Mouse (Mus musculus) lung, postnatal 0 days (tissue): ENCODE results near the gene Nr1h4. TPM values are rescaled to one million over a fixed set of nuclear protein-coding genes. Genes with fewer than 3 reads are reported as not detected.

Experiments used
- ATAC-seq: fragments of 200-750 bp; cut with Nextera tagmentation; 2 replicates; pipeline ENCODE4 v1.8.0; 2017; ENCODE audit warnings: moderate library complexity
- DNase-seq: peaks from one replicate; pipeline ENCODE4 v3.0.0-alpha.2; 2016; ENCODE audit warnings: low spot score
- H3K27ac ChIP-seq: fragments of 300-500 bp; sonication (generic); 2 replicates; pipeline ENCODE4 v1.5.1; 2014; ENCODE audit warnings: antibody characterized with exemption, mild to moderate bottlenecking, low read length, mixed read lengths
- H3K27me3 ChIP-seq: fragments of 300-500 bp; sonication (generic); replicated peaks from 2 replicates; pipeline ENCODE4 v1.6.1; 2014; ENCODE audit warnings: low read length, mixed read lengths; ENCODE audit not compliant: insufficient read depth
- H3K36me3 ChIP-seq: fragments of 300-500 bp; sonication (generic); 2 replicates; pipeline ENCODE4 v1.6.1; 2014; ENCODE audit warnings: low read length, mixed read lengths; ENCODE audit not compliant: insufficient read depth
- H3K4me1 ChIP-seq: fragments of 300-500 bp; sonication (generic); 2 replicates; pipeline ENCODE4 v1.6.1; 2014; ENCODE audit warnings: antibody characterized with exemption, low read depth, low read length, mixed read lengths; ENCODE audit not compliant: insufficient read depth
- H3K4me2 ChIP-seq: fragments of 300-500 bp; sonication (generic); replicated peaks from 2 replicates; pipeline ENCODE4 v1.6.1; 2014; ENCODE audit warnings: low read depth, mild to moderate bottlenecking, low read length, moderate library complexity, mixed read lengths
- H3K4me3 ChIP-seq: fragments of 300-500 bp; sonication (generic); 2 replicates; pipeline ENCODE4 v1.5.1; 2014; ENCODE audit warnings: low read depth, low read length
- H3K9ac ChIP-seq: fragments of 300-500 bp; sonication (generic); replicated peaks from 2 replicates; pipeline ENCODE4 v1.6.1; 2014; ENCODE audit warnings: low read depth, mild to moderate bottlenecking
- H3K9me3 ChIP-seq: fragments of 300-500 bp; sonication (generic); 2 replicates; pipeline ENCODE4 v1.6.1; 2016; ENCODE audit warnings: low read length, mixed read lengths
- CTCF ChIP-seq: IDR thresholded peaks from 2 replicates; pipeline ENCODE4 v1.5.1; 2016; ENCODE audit warnings: antibody characterized with exemption, mild to moderate bottlenecking
- EP300 ChIP-seq: IDR thresholded peaks from 2 replicates; pipeline ENCODE4 v1.6.1; 2016; ENCODE audit warnings: antibody characterized with exemption, mild to moderate bottlenecking, control low read depth
- WGBS: fragments of 180-500 bp; shearing (Covaris S2); extraction: QIAGEN DNeasy Blood & Tissue Kit; methylation state at CpG from one replicate; pipeline ENCODE4 v1.1.7; 2014; 5-methylcytosine and 5-hydroxymethylcytosine counted together
- polyA plus RNA-seq: library from polyadenylated mRNA; unstranded; fragments of >200 nt; fragmentation: Nextera tagmentation; extraction: Ambion mirVana; gene quantifications from 2 replicates; pipeline ENCODE4 v1.2.1, GENCODE M21; 2015

The Nr1h4 gene
- polyA plus RNA-seq, 1 experiment from 2014 or later: 0.07 TPM

GRCm38 (mm10) chr10:89527054-89527453 is 6.3 kb downstream of the Nr1h4 start:
- DNase-seq (peak; percentile 70), ATAC-seq (peak; percentile 80)
- H3K4me3 ChIP-seq: no peak overlapping the region
- H3K9ac ChIP-seq: no peak overlapping the region
- no peak overlapping the region for H3K4me2 ChIP-seq
- H3K27me3 ChIP-seq: no peaks in the 10 kb centered on the region
- H3K4me1 ChIP-seq: no peaks in the 10 kb centered on the region
- WGBS: 55% methylated on average over 5 of the region's 5 CpGs
- no peak overlapping the region for H3K27ac ChIP-seq
- H3K36me3 ChIP-seq: no peaks in the 10 kb centered on the region
- no peaks in the 10 kb centered on the region for H3K9me3 ChIP-seq
- TF ChIP-seq CTCF (no peak), EP300 (peak; percentile 56; the same call in 1 of the 2 replicates)

DNA sequence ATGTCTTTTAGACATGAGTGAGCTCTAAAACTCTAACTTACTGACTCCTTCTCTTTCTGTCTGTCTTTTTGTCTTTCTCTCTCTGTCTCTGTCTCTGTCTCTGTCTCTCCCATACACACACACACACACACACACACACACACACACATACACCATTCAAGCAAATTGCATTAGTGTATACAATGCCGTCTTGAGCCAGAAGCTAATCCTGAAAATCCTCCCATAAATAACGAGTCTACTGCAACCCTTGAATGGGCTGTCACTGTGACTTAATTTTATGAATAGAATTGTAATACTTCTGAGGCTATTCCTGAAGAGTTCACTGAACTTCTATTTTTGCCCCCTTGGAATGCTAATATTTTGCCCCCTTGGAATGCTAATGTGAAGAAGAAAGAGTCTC is 7.6 kb downstream of the Nr1h4 start:
- H3K4me1 ChIP-seq: no peaks in the 10 kb centered on the region
- H3K9me3 ChIP-seq: no peaks in the 10 kb centered on the region
- no peak for TF ChIP-seq CTCF
- no peak for TF ChIP-seq EP300
- ATAC-seq (no peak), DNase-seq (no peak)
- H3K36me3 ChIP-seq: no peaks in the 10 kb centered on the region
- H3K27me3 ChIP-seq: no peaks in the 10 kb centered on the region
- H3K9ac ChIP-seq: no peak overlapping the region
- H3K27ac ChIP-seq: no peak overlapping the region
- no peak overlapping the region for H3K4me3 ChIP-seq
- 83% methylated on average over 2 of the region's 2 CpGs for WGBS
- H3K4me2 ChIP-seq: no peak overlapping the region

GRCm38 (mm10) chr10:89522481-89522880 is 10.9 kb downstream of the Nr1h4 start:
- TF ChIP-seq EP300: no peak
- no peak for TF ChIP-seq CTCF
- no peak overlapping the region for H3K4me3 ChIP-seq
- DNase-seq (peak; percentile 54), ATAC-seq (no peak; the same call in 1 of the 2 replicates)
- H3K9me3 ChIP-seq: no peaks in the 10 kb centered on the region
- H3K4me2 ChIP-seq: no peak overlapping the region
- no peak overlapping the region for H3K9ac ChIP-seq
- no peak overlapping the region for H3K27ac ChIP-seq
- no peaks in the 10 kb centered on the region for H3K27me3 ChIP-seq
- no peaks in the 10 kb centered on the region for H3K36me3 ChIP-seq
- WGBS: 54% methylated on average over 7 of the region's 7 CpGs
- H3K4me1 ChIP-seq: no peaks in the 10 kb centered on the region

DNA sequence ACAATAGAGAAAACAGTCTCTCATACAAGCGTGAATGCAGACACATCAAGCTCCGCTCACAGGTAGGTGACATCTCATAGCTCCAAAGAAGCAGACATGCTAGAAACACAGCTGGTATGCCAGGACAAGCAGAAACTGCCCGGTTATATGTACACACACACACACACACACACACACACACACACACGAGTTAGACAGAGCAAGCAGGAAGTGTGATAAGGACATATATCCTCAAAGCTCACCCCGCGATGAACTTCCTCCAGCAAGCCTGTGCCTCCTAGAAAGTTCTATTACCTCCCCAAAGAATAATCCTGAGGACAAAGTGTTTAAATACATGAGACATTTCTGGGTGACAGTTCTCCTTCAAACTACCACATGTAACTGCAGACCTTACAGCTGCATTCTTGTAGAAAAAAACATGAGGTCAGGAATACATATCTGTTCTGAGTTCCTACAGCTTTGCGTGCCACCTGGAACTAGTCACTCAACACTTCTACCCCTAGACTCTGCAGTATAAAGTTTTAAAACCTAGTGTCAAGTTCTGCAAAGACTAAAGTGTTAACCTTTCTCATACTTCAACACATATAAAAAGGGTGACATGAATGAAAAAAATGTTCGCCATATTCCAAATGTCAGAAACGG is 11.5 kb downstream of the Nr1h4 start:
- Histone ChIP-seq H3K9ac (no peak overlapping the region), H3K27ac (no peak overlapping the region), H3K4me2 (no peak overlapping the region), H3K27me3 (no peaks in the 10 kb centered on the region), H3K36me3 (no peaks in the 10 kb centered on the region), H3K9me3 (no peaks in the 10 kb centered on the region), H3K4me1 (no peaks in the 10 kb centered on the region), H3K4me3 (no peak overlapping the region)
- DNase-seq: peak; percentile 27
- TF ChIP-seq CTCF (no peak), EP300 (no peak)
- WGBS: 40% methylated on average over 9 of the region's 9 CpGs
- peak; percentile 57 for ATAC-seq

DNA sequence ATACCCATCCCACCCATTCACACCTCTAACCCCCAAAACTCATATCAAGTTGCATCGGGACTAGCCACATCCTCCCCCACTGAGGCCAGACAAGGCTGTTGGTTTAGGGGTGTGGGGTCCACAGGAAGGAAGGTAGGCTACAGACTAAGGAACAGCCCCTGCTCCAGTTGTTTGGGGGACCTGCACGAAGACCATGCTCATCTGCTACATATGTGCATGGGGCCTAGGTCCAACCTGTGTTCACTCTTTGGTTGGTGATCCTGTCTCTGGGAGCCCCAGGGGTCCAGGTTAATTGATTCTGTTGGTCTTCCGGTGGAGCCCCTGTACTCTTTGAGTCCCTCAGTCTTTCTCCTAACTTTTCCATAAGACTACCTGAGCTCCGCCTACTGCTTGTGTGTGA is 13.0 kb downstream of the Nr1h4 start:
- H3K4me1 ChIP-seq: no peaks in the 10 kb centered on the region
- H3K4me2 ChIP-seq: no peak overlapping the region
- no peaks in the 10 kb centered on the region for H3K9me3 ChIP-seq
- no peak overlapping the region for H3K4me3 ChIP-seq
- ATAC-seq (no peak), DNase-seq (no peak)
- WGBS: 86% methylated on average over 4 of the region's 4 CpGs
- H3K27ac ChIP-seq: no peak overlapping the region
- TF ChIP-seq CTCF (no peak), EP300 (no peak)
- H3K9ac ChIP-seq: no peak overlapping the region
- no peaks in the 10 kb centered on the region for H3K27me3 ChIP-seq
- H3K36me3 ChIP-seq: no peaks in the 10 kb centered on the region

- no peaks in the 10 kb centered on the region for H3K36me3 ChIP-seq
- no peaks in the 10 kb centered on the region for H3K27me3 ChIP-seq
- no peak overlapping the region for H3K9ac ChIP-seq
- no peak overlapping the region for H3K4me2 ChIP-seq
- H3K9me3 ChIP-seq: no peaks in the 10 kb centered on the region
- TF ChIP-seq CTCF (no peak), EP300 (no peak)
- H3K4me3 ChIP-seq: no peak overlapping the region
- H3K27ac ChIP-seq: no peak overlapping the region
- WGBS: 67% methylated on average over 4 of the region's 4 CpGs
- H3K4me1 ChIP-seq: no peaks in the 10 kb centered on the region
- ATAC-seq (no peak), DNase-seq (no peak)
Measured at GRCm38 (mm10) chr10:89519226-89519625, 14.2 kb downstream of the Nr1h4 start.

DNA sequence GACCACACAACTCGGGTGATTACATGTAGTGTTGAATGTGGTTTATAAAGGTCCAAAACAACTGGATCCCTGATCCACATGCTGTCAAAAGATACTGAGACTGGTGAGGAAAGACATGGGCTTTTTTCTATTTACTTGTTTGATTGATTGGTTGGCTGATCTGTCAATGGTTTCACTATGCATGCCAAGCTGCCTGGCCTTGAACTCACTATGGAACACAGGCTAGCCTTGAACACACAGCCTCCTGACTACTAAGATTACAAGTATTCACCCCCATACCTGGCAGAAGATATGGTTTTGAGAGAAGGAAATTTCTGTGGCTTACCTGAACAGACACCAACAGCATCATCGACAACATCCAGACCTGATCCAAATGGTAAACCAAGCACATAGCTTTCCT is 15.0 kb downstream of the Nr1h4 start:
- H3K9ac ChIP-seq: no peak overlapping the region
- no peak for ATAC-seq
- no peaks in the 10 kb centered on the region for H3K4me1 ChIP-seq
- TF ChIP-seq CTCF: no peak
- no peak for TF ChIP-seq EP300
- H3K9me3 ChIP-seq: no peaks in the 10 kb centered on the region
- 87% methylated on average over 2 of the region's 2 CpGs for WGBS
- no peak overlapping the region for H3K4me3 ChIP-seq
- H3K27ac ChIP-seq: no peak overlapping the region
- H3K36me3 ChIP-seq: no peaks in the 10 kb centered on the region
- H3K4me2 ChIP-seq: no peak overlapping the region
- no peak for DNase-seq
- no peaks in the 10 kb centered on the region for H3K27me3 ChIP-seq
